Mouse (Mus musculus): ENCODE measurements around the gene Ice1.

Ice1 gene

GRCm38 (mm10) chr13:70508708-70509374 is 128.6 kb downstream of the Ice1 start:
- in situ Hi-C loops (cut with MboI; ENCODE audit: low pct_unique_long_range_greater_than_20kb in 1 of 2, low sequenced_read_pairs in 2 of 2, unreplicated experiment in 1 of 2): no loop called here
